Mouse (Mus musculus) intestine, embryonic 16.5 days (tissue): Measurements from ENCODE around the gene Fip1l1. TPM values are rescaled to one million over a fixed set of nuclear protein-coding genes. Genes with fewer than 3 reads are reported as not detected.

Source experiments
- ATAC-seq: fragments of 200-750 bp; cut with Nextera tagmentation; 2 replicates; pipeline ENCODE4 v1.8.0; 2017; ENCODE audit warnings: moderate TSS enrichment, moderate library complexity
- H3K27ac ChIP-seq: fragments of 300-500 bp; sonication (generic); 2 replicates; pipeline ENCODE4 v1.5.1; 2014; ENCODE audit warnings: mild to moderate bottlenecking, low read length
- H3K27me3 ChIP-seq: fragments of 300-500 bp; sonication (generic); replicated peaks from 2 replicates; pipeline ENCODE4 v1.6.1; 2014; ENCODE audit warnings: low read length, control low read depth, mixed read lengths; ENCODE audit not compliant: control insufficient read depth, insufficient read depth
- H3K36me3 ChIP-seq: fragments of 300-500 bp; sonication (generic); 2 replicates; pipeline ENCODE4 v1.6.1; 2014; ENCODE audit warnings: low read length, control low read depth; ENCODE audit not compliant: control insufficient read depth, insufficient read depth
- H3K4me1 ChIP-seq: fragments of 300-500 bp; sonication (generic); 2 replicates; pipeline ENCODE4 v1.6.1; 2014; ENCODE audit warnings: low read length, control low read depth, mixed read lengths; ENCODE audit not compliant: control insufficient read depth, insufficient read depth
- H3K4me2 ChIP-seq: fragments of 300-500 bp; sonication (generic); 2 replicates; pipeline ENCODE4 v1.6.1; 2014; ENCODE audit warnings: low read depth, low read length, control low read depth
- H3K4me3 ChIP-seq: fragments of 300-500 bp; sonication (generic); 2 replicates; pipeline ENCODE4 v1.5.1; 2014; ENCODE audit warnings: mild to moderate bottlenecking, low read length
- H3K9ac ChIP-seq: fragments of 300-500 bp; sonication (generic); 2 replicates; pipeline ENCODE4 v1.6.1; 2014; ENCODE audit warnings: low read depth, low read length
- H3K9me3 ChIP-seq: fragments of 300-500 bp; sonication (generic); 2 replicates; pipeline ENCODE4 v1.6.1; 2016; ENCODE audit warnings: low read length, control low read depth; ENCODE audit not compliant: control insufficient read depth
- WGBS: fragments of 180-500 bp; shearing (Covaris S2); extraction: QIAGEN DNeasy Blood & Tissue Kit; methylation state at CpG from one replicate; pipeline ENCODE4 v1.1.7; 2014; 5-methylcytosine and 5-hydroxymethylcytosine counted together
- polyA plus RNA-seq: library from polyadenylated mRNA; unstranded; fragments of >200 nt; fragmentation: Nextera tagmentation; extraction: Ambion mirVana; gene quantifications from 2 replicates; pipeline ENCODE4 v1.2.1, GENCODE M21; 2015

Gene Fip1l1
- polyA plus RNA-seq, 1 experiment from 2014 or later: 61.0 TPM

- Histone ChIP-seq H3K9ac (no peak overlapping the region), H3K4me3 (no peak overlapping the region), H3K9me3 (no peaks in the 10 kb centered on the region), H3K36me3 (no peaks in the 10 kb centered on the region), H3K4me2 (no peak overlapping the region), H3K27ac (no peak overlapping the region), H3K27me3 (no peaks in the 10 kb centered on the region), H3K4me1 (no peaks in the 10 kb centered on the region)
- 92% methylated on average over 12 of the region's 12 CpGs for WGBS
- no peak for ATAC-seq
Measured at GRCm38 (mm10) chr5:74628001-74628400, 92.8 kb downstream of the Fip1l1 start.

DNA sequence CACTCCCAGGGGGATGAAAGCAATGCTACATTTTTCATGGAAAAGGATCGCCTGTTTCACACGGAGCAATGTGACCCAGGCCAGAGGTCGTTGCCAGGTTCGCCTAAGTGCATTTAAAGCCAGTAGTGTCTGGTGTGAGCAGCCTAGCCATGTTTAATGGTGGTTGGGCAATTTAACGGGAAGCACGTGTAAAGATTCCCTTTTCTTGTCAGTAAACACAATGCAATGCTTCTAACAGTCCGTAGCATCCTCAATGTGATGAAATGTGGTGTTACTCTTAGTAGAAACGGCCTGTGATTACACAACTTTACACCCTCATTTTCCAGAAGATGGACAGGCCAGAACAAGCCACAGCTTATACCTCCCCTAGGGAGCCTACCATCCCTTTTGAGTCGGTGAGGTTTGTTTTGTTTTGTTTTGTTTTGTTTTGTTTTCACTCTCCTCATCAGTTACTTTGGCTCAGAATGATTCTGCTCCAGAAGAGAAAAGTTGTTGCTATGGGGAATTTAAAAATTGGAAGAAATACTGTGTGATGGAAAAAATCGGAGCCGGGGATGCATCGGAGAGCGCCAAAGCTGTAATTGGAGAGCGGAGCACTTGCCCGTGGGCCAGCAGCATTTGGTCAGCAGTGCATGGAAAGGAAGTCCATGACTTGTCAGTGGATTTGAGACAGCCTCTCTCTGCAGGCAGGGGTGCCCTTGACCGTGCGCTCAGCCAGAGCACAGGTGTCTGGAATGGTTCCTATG lies 97.3 kb downstream of the Fip1l1 start:
- no peaks in the 10 kb centered on the region for H3K4me1 ChIP-seq
- 61% methylated on average over 17 of the region's 17 CpGs for WGBS
- no peaks in the 10 kb centered on the region for H3K27me3 ChIP-seq
- H3K36me3 ChIP-seq: no peaks in the 10 kb centered on the region
- H3K9ac ChIP-seq: no peak overlapping the region
- ATAC-seq: no peak
- H3K4me2 ChIP-seq: no peak overlapping the region
- H3K27ac ChIP-seq: no peak overlapping the region
- no peaks in the 10 kb centered on the region for H3K9me3 ChIP-seq
- no peak overlapping the region for H3K4me3 ChIP-seq

DNA sequence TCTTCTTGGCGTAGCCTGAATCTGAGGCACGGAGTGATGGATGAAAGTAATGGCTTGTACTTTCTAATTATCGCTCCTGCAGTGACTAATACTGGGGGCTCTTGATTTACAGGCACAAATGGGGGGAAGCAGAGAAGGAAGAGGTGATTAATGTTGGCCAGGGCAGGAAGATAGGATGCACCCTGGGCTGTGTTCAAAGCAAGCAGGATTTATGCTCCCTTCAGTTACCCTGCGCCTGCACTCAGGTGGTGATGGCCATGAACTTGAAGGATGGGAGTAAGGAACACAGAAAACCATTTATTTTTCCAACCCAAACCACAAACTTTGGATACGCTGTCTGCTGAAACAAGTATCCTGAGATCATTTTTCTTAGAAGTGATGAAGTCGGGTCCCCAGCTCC lies 98.2 kb downstream of the Fip1l1 start:
- no peak for ATAC-seq
- no peak overlapping the region for H3K27ac ChIP-seq
- H3K4me3 ChIP-seq: no peak overlapping the region
- H3K36me3 ChIP-seq: no peaks in the 10 kb centered on the region
- WGBS: 73% methylated on average over 6 of the region's 6 CpGs
- H3K27me3 ChIP-seq: no peaks in the 10 kb centered on the region
- H3K4me1 ChIP-seq: no peaks in the 10 kb centered on the region
- H3K9me3 ChIP-seq: no peaks in the 10 kb centered on the region
- H3K9ac ChIP-seq: no peak overlapping the region
- no peak overlapping the region for H3K4me2 ChIP-seq

DNA sequence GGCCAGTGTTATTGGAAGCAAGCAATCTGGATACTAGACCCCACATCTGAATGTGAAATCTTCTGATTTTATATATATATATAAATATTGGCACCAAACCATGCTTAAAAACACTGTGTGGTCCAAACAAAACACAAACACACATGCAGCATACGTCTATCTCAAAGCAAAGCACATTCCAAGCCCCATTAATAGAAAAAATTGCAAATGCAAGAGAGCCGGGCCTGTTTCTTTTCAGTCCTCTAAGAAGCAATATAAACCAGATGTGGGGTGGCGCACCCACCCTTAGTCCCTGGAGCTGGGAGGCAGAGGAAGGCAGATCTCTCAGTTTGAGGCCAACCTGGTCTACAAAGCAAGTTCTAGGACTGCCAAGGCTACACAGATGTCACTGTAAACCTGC lies 99.1 kb downstream of the Fip1l1 start:
- H3K27me3 ChIP-seq: no peaks in the 10 kb centered on the region

DNA sequence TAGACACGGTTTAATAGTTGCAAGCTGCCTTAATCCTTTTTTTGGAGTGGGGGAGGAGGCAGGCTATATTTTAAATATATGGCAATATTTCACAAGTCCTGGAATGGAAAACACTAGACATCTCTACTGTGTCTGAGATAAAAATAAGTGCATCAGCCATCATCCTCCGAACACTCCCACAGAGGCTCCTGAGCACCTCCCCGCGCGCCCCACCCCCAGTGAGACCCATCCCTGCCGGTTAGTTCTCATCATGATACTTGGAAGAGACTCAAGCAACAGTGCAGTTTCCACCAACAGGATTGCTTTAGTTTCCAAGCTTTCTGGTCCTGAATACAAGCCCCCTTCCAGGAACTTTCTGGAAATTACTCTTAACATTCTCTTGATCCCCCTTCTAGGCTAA lies 104.3 kb downstream of the Fip1l1 start:
- ATAC-seq: no peak
- Histone ChIP-seq H3K27ac (no peak overlapping the region), H3K27me3 (no peaks in the 10 kb centered on the region), H3K9me3 (no peaks in the 10 kb centered on the region), H3K4me3 (no peak overlapping the region), H3K4me1 (no peaks in the 10 kb centered on the region), H3K9ac (no peak overlapping the region), H3K4me2 (no peak overlapping the region), H3K36me3 (no peaks in the 10 kb centered on the region)
- 85% methylated on average over 6 of the region's 6 CpGs for WGBS

More for the DNA sequence above, 99.1 kb downstream of the Fip1l1 start:
- no peaks in the 10 kb centered on the region for H3K4me1 ChIP-seq
- ATAC-seq: no peak
- H3K4me2 ChIP-seq: no peak overlapping the region
- no peaks in the 10 kb centered on the region for H3K36me3 ChIP-seq
- no peak overlapping the region for H3K4me3 ChIP-seq
- no peak overlapping the region for H3K27ac ChIP-seq
- WGBS: 67% methylated on average over 3 of the region's 3 CpGs
- H3K9ac ChIP-seq: no peak overlapping the region
- no peaks in the 10 kb centered on the region for H3K9me3 ChIP-seq

GRCm38 (mm10) chr5:74640504-74640903 lies 105.3 kb downstream of the Fip1l1 start:
- no peak for ATAC-seq
- Histone ChIP-seq H3K4me1 (no peaks in the 10 kb centered on the region), H3K27me3 (no peaks in the 10 kb centered on the region), H3K36me3 (no peaks in the 10 kb centered on the region), H3K4me2 (no peak overlapping the region), H3K9me3 (no peaks in the 10 kb centered on the region), H3K27ac (no peak overlapping the region), H3K9ac (no peak overlapping the region), H3K4me3 (no peak overlapping the region)
- WGBS: 84% methylated on average over 4 of the region's 4 CpGs

- no peak overlapping the region for H3K9ac ChIP-seq
- no peak overlapping the region for H3K4me3 ChIP-seq
- no peaks in the 10 kb centered on the region for H3K27me3 ChIP-seq
- no peaks in the 10 kb centered on the region for H3K4me1 ChIP-seq
- H3K9me3 ChIP-seq: no peaks in the 10 kb centered on the region
- WGBS: 61% methylated on average over 6 of the region's 6 CpGs
- no peaks in the 10 kb centered on the region for H3K36me3 ChIP-seq
- H3K27ac ChIP-seq: no peak overlapping the region
- H3K4me2 ChIP-seq: no peak overlapping the region
- 0 out of 2 replicates have a peak, but pooled peaks have one; percentile 11 for ATAC-seq
Measured at GRCm38 (mm10) chr5:74641000-74641399, 105.8 kb downstream of the Fip1l1 start.

DNA sequence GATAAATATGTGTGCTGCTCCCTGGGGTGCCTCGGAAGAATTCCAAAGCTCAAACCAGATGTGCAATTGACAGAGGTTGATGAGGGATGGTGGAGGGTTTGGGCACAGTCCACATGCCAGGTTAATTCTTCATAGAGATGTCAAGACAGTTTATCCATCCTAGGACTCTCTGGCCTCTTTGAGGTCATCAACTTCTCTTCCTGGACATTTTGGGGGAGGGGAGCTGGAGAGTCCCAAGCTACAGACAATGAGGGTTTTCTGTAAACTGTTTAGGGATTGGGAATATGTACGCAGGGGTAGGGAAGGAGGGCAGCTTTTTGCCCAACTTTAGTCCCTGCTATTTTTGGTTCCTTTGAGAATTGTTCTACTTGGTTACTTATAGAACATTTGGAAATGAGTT lies 107.0 kb downstream of the Fip1l1 start:
- Histone ChIP-seq H3K27me3 (no peaks in the 10 kb centered on the region), H3K36me3 (no peaks in the 10 kb centered on the region), H3K4me1 (no peaks in the 10 kb centered on the region), H3K9me3 (no peaks in the 10 kb centered on the region), H3K4me2 (no peak overlapping the region), H3K4me3 (no peak overlapping the region), H3K27ac (no peak overlapping the region), H3K9ac (no peak overlapping the region)
- 61% methylated on average over 2 of the region's 2 CpGs for WGBS
- no peak for ATAC-seq

DNA sequence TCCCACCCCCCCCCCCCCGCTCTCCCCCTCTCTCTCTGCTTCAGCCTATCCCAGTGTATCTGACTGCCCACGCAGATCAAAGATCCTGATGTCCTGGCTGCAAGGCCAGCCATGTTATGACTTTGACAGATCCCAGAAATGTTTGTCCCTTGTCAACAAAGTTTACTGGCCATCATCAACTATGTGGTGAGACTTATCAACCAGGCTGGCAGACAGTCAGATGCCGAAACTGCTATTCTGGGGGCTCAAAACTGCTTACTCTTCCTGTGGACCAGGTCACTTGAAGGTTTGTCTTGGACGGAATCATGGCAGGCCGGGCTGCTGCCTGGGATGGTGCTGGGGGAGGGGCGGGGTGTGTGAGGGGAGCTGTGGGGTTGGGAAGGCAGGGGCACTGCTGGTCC lies 112.3 kb downstream of the Fip1l1 start:
- Histone ChIP-seq H3K4me2 (no peak overlapping the region), H3K36me3 (no peaks in the 10 kb centered on the region), H3K4me1 (peaks cover 3% of the 10 kb centered on the region; the same call in 1 of the 2 replicates), H3K27ac (no peak overlapping the region), H3K9me3 (no peaks in the 10 kb centered on the region), H3K4me3 (no peak overlapping the region), H3K9ac (no peak overlapping the region), H3K27me3 (no peaks in the 10 kb centered on the region)
- ATAC-seq: no peak
- WGBS: 49% methylated on average over 5 of the region's 6 CpGs

DNA sequence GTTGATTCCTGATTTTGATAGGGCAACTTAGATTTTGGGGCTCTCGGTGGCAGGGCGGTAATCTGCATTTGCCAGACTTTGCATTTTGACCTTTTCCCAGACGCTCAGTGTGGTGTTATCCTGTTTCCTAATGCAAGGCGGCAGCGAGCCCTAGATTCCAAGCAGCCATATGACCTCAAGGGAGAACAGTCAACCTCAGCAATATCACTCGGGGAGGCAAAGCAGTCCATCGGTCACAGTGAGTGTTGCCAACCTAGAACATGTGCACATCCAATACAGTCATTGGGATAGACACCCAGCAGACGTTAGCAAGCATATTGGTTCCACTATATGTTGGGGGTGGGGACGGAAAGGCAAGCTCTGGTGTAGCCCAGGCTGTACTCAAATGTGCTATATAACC lies 113.0 kb downstream of the Fip1l1 start:
- Histone ChIP-seq H3K27me3 (no peaks in the 10 kb centered on the region), H3K9ac (no peak overlapping the region), H3K4me3 (no peak overlapping the region), H3K27ac (no peak overlapping the region), H3K4me1 (peaks cover 3% of the 10 kb centered on the region; the same call in 1 of the 2 replicates), H3K36me3 (no peaks in the 10 kb centered on the region), H3K9me3 (no peaks in the 10 kb centered on the region), H3K4me2 (no peak overlapping the region)
- 84% methylated on average over 9 of the region's 9 CpGs for WGBS
- ATAC-seq: no peak
